8 mouse cellular contexts compared by ENCODE assay signal in genomic region chr5:35893805-35894260, GRCm38 (mm10). TPM values are rescaled to one million over a fixed set of nuclear protein-coding genes. Genes with fewer than 3 reads are reported as not detected.
DNase-seq lines count a peak whose midpoint lies in the region; ATAC-seq and TF ChIP-seq lines count a peak whose summit lies in the region.

No protein-coding gene starts in this region.

- peak overlapping the region; percentile 84 for H3K4me3 ChIP-seq in intestine, embryonic 15.5 days (replicated peaks)
- H3K4me3 ChIP-seq in limb, embryonic 11.5 days (ENCODE audit: low read depth, low read length): peak overlapping the region; percentile 91
- peak overlapping the region; percentile 80 for H3K4me3 ChIP-seq in midbrain, embryonic 11.5 days (ENCODE audit: low read depth, low read length)
- H3K4me3 ChIP-seq in small intestine, adult 2 months (ENCODE audit: low read depth, low read length): peak overlapping the region; percentile 84

- H3K4me1 ChIP-seq in intestine, embryonic 15.5 days (replicated peaks): peaks cover 30% of the 10 kb centered on the region
- H3K4me1 ChIP-seq in limb, embryonic 11.5 days (ENCODE audit: control insufficient read depth, insufficient read depth, low read length): peaks cover 6% of the 10 kb centered on the region; the same call in 1 of the 2 replicates
- peaks cover 22% of the 10 kb centered on the region for H3K4me1 ChIP-seq in midbrain, embryonic 11.5 days (ENCODE audit: control insufficient read depth, insufficient read depth, low read length)
- peaks cover 7% of the 10 kb centered on the region; the same call in 1 of the 2 replicates for H3K4me1 ChIP-seq in small intestine, adult 2 months (ENCODE audit: control insufficient read depth, insufficient read depth, insufficient read length, low read length)

- H3K4me2 ChIP-seq in intestine, embryonic 15.5 days (replicated peaks): peak overlapping the region; percentile 90
- H3K4me2 ChIP-seq in limb, embryonic 11.5 days (ENCODE audit: low read depth, severe bottlenecking): peak overlapping the region; percentile 98
- peak overlapping the region; percentile 82 for H3K4me2 ChIP-seq in midbrain, embryonic 11.5 days

- DNase-seq in adrenal gland, postnatal 10 days: peak; percentile 78
- DNase-seq in embryo, embryonic 10 days (ENCODE audit: low spot score): peak; percentile 63
- peak; percentile 44 to 75 for DNase-seq in gastrocnemius, postnatal 4 days (ENCODE audit: low spot score in 2 of 2)
- DNase-seq in limb, embryonic 11.5 days (ENCODE audit: low spot score): peak; percentile 74
- peak; percentile 96 for DNase-seq in midbrain, embryonic 11.5 days (ENCODE audit: low spot score, missing footprints)

- ATAC-seq in intestine, embryonic 15.5 days: peak; percentile 54
- ATAC-seq in limb, embryonic 11.5 days (ENCODE audit: insufficient number of reproducible peaks, low FRiP score, low TSS enrichment, low read depth): peak; percentile 33; the same call in 1 of the 2 replicates
- ATAC-seq in midbrain, embryonic 11.5 days (ENCODE audit: low FRiP score): peak; percentile 57
- no peak for ATAC-seq in activated CD4-positive, CD25-positive, alpha-beta regulatory T cell, adult 4 months

- TF ChIP-seq CTCF in small intestine, adult 2 months (IDR thresholded peaks at IDR 0.05; ENCODE audit: extremely low read depth, insufficient read length, insufficient replicate concordance, low read depth, low read length): no peak

- H3K27me3 ChIP-seq in intestine, embryonic 15.5 days (replicated peaks): no peaks in the 10 kb centered on the region
- H3K27me3 ChIP-seq in limb, embryonic 11.5 days (ENCODE audit: control insufficient read depth, insufficient read depth, low read length): 0 out of 2 replicates have a peak, but pooled peaks cover 3% of the 10 kb centered on the region
- peaks cover 4% of the 10 kb centered on the region; the same call in 1 of the 2 replicates for H3K27me3 ChIP-seq in midbrain, embryonic 11.5 days (ENCODE audit: control insufficient read depth, insufficient read depth, low read length)
- peaks cover 3% of the 10 kb centered on the region for H3K27me3 ChIP-seq in small intestine, adult 2 months (ENCODE audit: control insufficient read depth, insufficient read depth, low read length)

- H3K9me3 ChIP-seq in intestine, embryonic 15.5 days: no peaks in the 10 kb centered on the region
- H3K9me3 ChIP-seq in limb, embryonic 11.5 days (ENCODE audit: control insufficient read depth, low read length): no peaks in the 10 kb centered on the region
- H3K9me3 ChIP-seq in midbrain, embryonic 11.5 days (ENCODE audit: control insufficient read depth, low read length): no peaks in the 10 kb centered on the region

- no peak for TF ChIP-seq POLR2A in small intestine, adult 2 months (IDR thresholded peaks at IDR 0.05; ENCODE audit: low read depth, low read length)

- H3K36me3 ChIP-seq in intestine, embryonic 15.5 days: no peaks in the 10 kb centered on the region
- H3K36me3 ChIP-seq in limb, embryonic 11.5 days (ENCODE audit: control insufficient read depth, insufficient read depth, low read length): no peaks in the 10 kb centered on the region
- H3K36me3 ChIP-seq in midbrain, embryonic 11.5 days (ENCODE audit: control insufficient read depth, insufficient read depth, low read length): no peaks in the 10 kb centered on the region
- H3K36me3 ChIP-seq in small intestine, adult 2 months (ENCODE audit: control insufficient read depth, insufficient read depth, low read length): no peaks in the 10 kb centered on the region

- H3K27ac ChIP-seq in intestine, embryonic 15.5 days: peak overlapping the region; percentile 76
- no peak overlapping the region for H3K27ac ChIP-seq in limb, embryonic 11.5 days (replicated peaks; ENCODE audit: low read depth, low read length)
- peak overlapping the region; percentile 54; the same call in 1 of the 2 replicates for H3K27ac ChIP-seq in midbrain, embryonic 11.5 days (ENCODE audit: low read depth, low read length)
- no peak overlapping the region for H3K27ac ChIP-seq in small intestine, adult 2 months (ENCODE audit: insufficient read depth, low read depth, low read length)

- H3K9ac ChIP-seq in intestine, embryonic 15.5 days: peak overlapping the region; percentile 92
- H3K9ac ChIP-seq in limb, embryonic 11.5 days (ENCODE audit: low read length): peak overlapping the region; percentile 91
- peak overlapping the region; percentile 92 for H3K9ac ChIP-seq in midbrain, embryonic 11.5 days (ENCODE audit: low read length)

- WGBS in intestine, embryonic 15.5 days: 1% methylated on average over 21 of the region's 21 CpGs
- WGBS in limb, embryonic 11.5 days: under 1% methylated on average over 21 of the region's 21 CpGs
- 3% methylated on average over 21 of the region's 21 CpGs for WGBS in midbrain, embryonic 11.5 days
- 3% methylated on average over 21 of the region's 21 CpGs for WGBS in small intestine, adult 2 months

RNA-seq across cellular contexts. Expression of gene Afap1, which starts 0.7 kb away (rescaled TPM):
- total RNA-seq in adrenal gland, postnatal 10 days (2021): 10 to 100 TPM; 24.2 to 30.6 TPM
- total RNA-seq in gastrocnemius, postnatal 4 days (2021): 10 to 100 TPM; 44.5 to 48.0 TPM
- 15.4 and 18.4 TPM in 2 replicates for polyA plus RNA-seq in intestine, embryonic 15.5 days (2015; fragmentation: Nextera tagmentation; extraction: Ambion mirVana)
- 13.7 and 15.8 TPM in 2 replicates for polyA plus RNA-seq in limb, embryonic 11.5 days (2014; fragmentation: Nextera tagmentation; extraction: Ambion mirVana)
- 36.1 and 37.5 TPM in 2 replicates for polyA plus RNA-seq in midbrain, embryonic 11.5 days (2014; fragmentation: Nextera tagmentation; extraction: Ambion mirVana)
- 2.3 and 3.0 TPM in 2 replicates for polyA plus RNA-seq in small intestine, adult 2 months (2012; rRNA removed)
- 1 to 10 TPM; 3.7 to 6.6 TPM for polyA plus RNA-seq in activated CD4-positive, CD25-positive, alpha-beta regulatory T cell, adult 4 months (2017; shearing (Covaris generic))

Comparison
In these comparisons a context has a peak if more than half of its experiments do, and no peak if none do; other contexts are left out.
1. H3K27ac ChIP-seq: peak in intestine, embryonic 15.5 days (single experiment) and midbrain, embryonic 11.5 days (single experiment); none in limb, embryonic 11.5 days (single experiment) and small intestine, adult 2 months (single experiment).
2. Peak in every context shown above with its lines, with median percentiles within 50 percentile points of each other: DNase-seq, H3K4me2 ChIP-seq, H3K4me3 ChIP-seq and H3K9ac ChIP-seq.